Mouse (Mus musculus): ENCODE data around the gene Neurod1.

- no peak for TF ChIP-seq CTCF (IDR thresholded peaks at IDR 0.05; ENCODE audit: borderline replicate concordance, control insufficient read depth, extremely low read depth, insufficient read depth, low read length, poor library complexity)
- TF ChIP-seq POLR2A (IDR thresholded peaks at IDR 0.05; ENCODE audit: control insufficient read depth, extremely low read depth, insufficient read depth, low read length, poor library complexity) = no peak
Measured at GRCm38 (mm10) chr2:79454786-79455446, 1.6 kb downstream of the Neurod1 start.
